Mouse (Mus musculus): ENCODE data around the gene Tspoap1.

DNA sequence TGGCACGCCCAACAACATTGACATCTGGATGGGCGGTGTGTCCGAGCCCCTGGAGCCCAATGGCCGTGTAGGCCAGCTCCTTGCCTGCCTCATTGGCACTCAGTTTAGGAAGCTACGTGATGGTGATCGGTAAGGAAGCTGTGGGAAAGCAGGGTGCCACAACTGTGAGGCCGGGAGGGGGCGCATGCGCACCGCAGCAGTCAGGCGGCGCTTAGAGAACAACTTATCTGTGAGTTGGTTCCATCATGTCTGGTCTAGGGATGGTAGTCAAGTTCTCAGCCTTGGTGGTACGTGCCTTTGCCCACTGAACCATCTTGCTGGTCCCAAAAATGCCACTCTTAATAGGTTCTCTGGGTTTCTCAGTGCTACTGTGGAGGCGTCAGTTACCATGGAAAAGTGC, 42.3 kb downstream of the Tspoap1 start:
- TF ChIP-seq POLR2A (IDR thresholded peaks at IDR 0.05; ENCODE audit: insufficient read length, low read depth) (no peak), MYOG (IDR thresholded peaks at IDR 0.05; ENCODE audit: control insufficient read depth in 1 of 3, insufficient read depth in 1 of 3, insufficient read length in 2 of 3, low read depth in 2 of 3) (no peak), TCF3 (IDR thresholded peaks at IDR 0.05; ENCODE audit: insufficient read length, low read depth) (no peak), USF1 (IDR thresholded peaks at IDR 0.05; ENCODE audit: low read depth) (no peak), TCF12 (IDR thresholded peaks at IDR 0.05; ENCODE audit: insufficient read depth, poor library complexity, severe bottlenecking) (no peak)
